In the genomic region with DNA sequence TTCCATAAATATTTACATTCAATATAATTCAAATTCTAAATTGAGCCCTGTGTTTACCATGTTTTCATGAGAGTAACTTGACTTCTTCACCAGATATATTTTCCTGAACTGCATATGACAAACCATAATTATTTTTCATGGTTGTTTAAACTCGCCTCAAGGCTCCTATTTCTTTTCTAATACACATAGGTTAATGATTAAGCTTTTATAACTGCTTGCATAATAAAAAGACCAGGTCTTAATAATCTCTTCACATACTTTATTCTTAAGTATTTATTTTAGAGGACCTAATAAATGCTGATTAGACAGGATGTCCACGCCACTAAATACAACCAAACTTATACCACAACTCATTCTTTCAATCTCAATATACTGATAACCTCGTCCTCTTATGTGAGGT, we compare ENCODE assay signal across 33 mouse cellular contexts.
"Had no signal": no experiment of that assay in that cellular context is flagged by ENCODE, and none has a peak within 500 bp of the region (broad histone marks: within the 10 kb centered on the region; RNA-seq: fewer than 3 reads in every experiment).

No protein-coding gene starts in this region.

- DNase-seq: heart, postnatal 10 days; heart, postnatal 14 days; heart, postnatal 36 days; heart, postnatal 4 days; kidney, adult 11 months; kidney, adult 18-20 months; kidney, adult 2 months; kidney, adult 8-10 months; kidney, adult 9 months; kidney, postnatal 10 days; kidney, postnatal 14 days; kidney, postnatal 25 days; kidney, postnatal 36 days; kidney, postnatal 4 days; layer of hippocampus, adult 9-11 months; layer of hippocampus, postnatal 36 days had no signal

- H3K36me3 ChIP-seq: heart, embryonic 10.5 days; heart, embryonic 12.5 days; heart, embryonic 13.5 days; heart, embryonic 15.5 days; hindbrain, embryonic 10.5 days; hindbrain, embryonic 12.5 days; hindbrain, embryonic 13.5 days; hindbrain, embryonic 15.5 days; kidney, embryonic 15.5 days had no signal

- H3K27ac ChIP-seq: heart, embryonic 10.5 days; heart, embryonic 13.5 days; heart, embryonic 15.5 days; hindbrain, embryonic 10.5 days; hindbrain, embryonic 12.5 days; hindbrain, embryonic 13.5 days; hindbrain, embryonic 14.5 days; hindbrain, embryonic 15.5 days; hindbrain, postnatal 0 days; kidney, embryonic 15.5 days; kidney, postnatal 0 days; layer of hippocampus, adult 2 months; left cerebral cortex, adult 2 months had no signal

- H3K9me3 ChIP-seq: heart, embryonic 10.5 days; heart, embryonic 13.5 days; heart, embryonic 15.5 days; hindbrain, embryonic 10.5 days; hindbrain, embryonic 12.5 days; hindbrain, embryonic 13.5 days; hindbrain, embryonic 15.5 days; kidney, embryonic 15.5 days had no signal

- H3K4me2 ChIP-seq: heart, embryonic 11.5 days; heart, embryonic 12.5 days; heart, embryonic 13.5 days; heart, embryonic 15.5 days; hindbrain, embryonic 12.5 days; hindbrain, embryonic 13.5 days; hindbrain, embryonic 14.5 days; hindbrain, embryonic 15.5 days; kidney, embryonic 15.5 days had no signal

- H3K4me1 ChIP-seq: heart, embryonic 10.5 days; heart, embryonic 12.5 days; heart, embryonic 13.5 days; heart, embryonic 15.5 days; hindbrain, embryonic 10.5 days; hindbrain, embryonic 12.5 days; hindbrain, embryonic 13.5 days; hindbrain, embryonic 15.5 days; kidney, embryonic 15.5 days had no signal

- H3K4me3 ChIP-seq: heart, embryonic 10.5 days; heart, embryonic 12.5 days; heart, embryonic 13.5 days; heart, embryonic 15.5 days; hindbrain, embryonic 10.5 days; hindbrain, embryonic 12.5 days; hindbrain, embryonic 13.5 days; hindbrain, embryonic 15.5 days; kidney, embryonic 15.5 days; layer of hippocampus, adult 2 months; left cerebral cortex, adult 2 months had no signal

- H3K27me3 ChIP-seq: heart, embryonic 12.5 days; heart, embryonic 13.5 days; heart, embryonic 15.5 days; hindbrain, embryonic 12.5 days; hindbrain, embryonic 13.5 days; hindbrain, embryonic 15.5 days; kidney, embryonic 15.5 days had no signal

- H3K9ac ChIP-seq: heart, embryonic 12.5 days; heart, embryonic 13.5 days; heart, embryonic 15.5 days; hindbrain, embryonic 12.5 days; hindbrain, embryonic 13.5 days; hindbrain, embryonic 14.5 days; hindbrain, embryonic 15.5 days; kidney, embryonic 15.5 days had no signal

- ATAC-seq: hindbrain, embryonic 16.5 days; hindbrain, postnatal 0 days; inflammation-experienced regulatory T-cells, adult 6 months had no signal
